Mouse (Mus musculus) layer of hippocampus, adult 11-12 months (tissue): Measurements from ENCODE around the gene Ppp4r4.
"Not testable (repeated sequence)": the region's sequence is repeated elsewhere in the genome, so short reads cannot be mapped to it uniquely, and the experiment has no call there.

Experiments
- DNase-seq: peaks from one replicate; pipeline ENCODE4 v3.0.0; 2022; ENCODE audit warnings: low spot score

Gene Ppp4r4

GRCm38 (mm10) chr12:103532649-103533395 lies 739 bp downstream of the Ppp4r4 start:
- DNase-seq: no peak

- DNase-seq: no peak
Measured at GRCm38 (mm10) chr12:103540429-103540828, 8.3 kb downstream of the Ppp4r4 start.

GRCm38 (mm10) chr12:103543351-103543750 lies 11.3 kb downstream of the Ppp4r4 start:
- no peak for DNase-seq

- peak; percentile 19 for DNase-seq
Measured at GRCm38 (mm10) chr12:103544213-103544612, 12.1 kb downstream of the Ppp4r4 start.

- no peak for DNase-seq
Measured at GRCm38 (mm10) chr12:103547438-103547837, 15.4 kb downstream of the Ppp4r4 start.

- DNase-seq: no peak
Measured at GRCm38 (mm10) chr12:103548526-103548925, 16.4 kb downstream of the Ppp4r4 start.

GRCm38 (mm10) chr12:103550047-103550446 lies 18.0 kb downstream of the Ppp4r4 start:
- DNase-seq: no peak

- DNase-seq: no peak
Measured at GRCm38 (mm10) chr12:103551422-103551821, 19.3 kb downstream of the Ppp4r4 start.

GRCm38 (mm10) chr12:103552506-103552905 lies 20.4 kb downstream of the Ppp4r4 start:
- no peak for DNase-seq

- DNase-seq: no peak
Measured at GRCm38 (mm10) chr12:103553497-103553896, 21.4 kb downstream of the Ppp4r4 start.

- DNase-seq: no peak
Measured at GRCm38 (mm10) chr12:103556856-103557255, 24.8 kb downstream of the Ppp4r4 start.

GRCm38 (mm10) chr12:103564726-103565125 lies 32.6 kb downstream of the Ppp4r4 start:
- no peak for DNase-seq

GRCm38 (mm10) chr12:103565151-103565550 lies 33.1 kb downstream of the Ppp4r4 start:
- no peak for DNase-seq

GRCm38 (mm10) chr12:103567129-103567528 lies 35.0 kb downstream of the Ppp4r4 start:
- DNase-seq: peak; percentile 23

- DNase-seq: no peak
Measured at GRCm38 (mm10) chr12:103569690-103570089, 37.6 kb downstream of the Ppp4r4 start.

GRCm38 (mm10) chr12:103578148-103578547 lies 46.1 kb downstream of the Ppp4r4 start:
- DNase-seq: not testable (repeated sequence)

- DNase-seq: peak; percentile 17
Measured at GRCm38 (mm10) chr12:103583771-103584170, 51.7 kb downstream of the Ppp4r4 start.

- DNase-seq: no peak
Measured at GRCm38 (mm10) chr12:103598411-103598810, 66.3 kb downstream of the Ppp4r4 start.

- no peak for DNase-seq
Measured at GRCm38 (mm10) chr12:103600364-103600763, 68.3 kb downstream of the Ppp4r4 start.

- DNase-seq: no peak
Measured at GRCm38 (mm10) chr12:103601839-103602238, 69.8 kb downstream of the Ppp4r4 start.

- no peak for DNase-seq
Measured at GRCm38 (mm10) chr12:103615141-103615540, 83.1 kb downstream of the Ppp4r4 start.

GRCm38 (mm10) chr12:103615734-103616133 lies 83.7 kb downstream of the Ppp4r4 start:
- DNase-seq: no peak

- no peak for DNase-seq
Measured at GRCm38 (mm10) chr12:103616860-103617261, 84.8 kb downstream of the Ppp4r4 start.

GRCm38 (mm10) chr12:103631203-103631612 lies 99.1 kb downstream of the Ppp4r4 start, which contains the start of gene Serpina10:
Gene Serpina10, minus strand, starts transcription at chr12:103631444.
- DNase-seq: no peak
